Mouse (Mus musculus) ovary, postnatal 36 days (tissue): ENCODE data around the gene Focad.

Experiments
- DNase-seq: peaks from one replicate; pipeline ENCODE4 v3.0.0; 2022; ENCODE audit warnings: low spot score, mixed read lengths

Focad gene

GRCm38 (mm10) chr4:88211200-88211885, 116.9 kb downstream of the Focad start:
- DNase-seq, result no peak

- no peak for DNase-seq
Observed at GRCm38 (mm10) chr4:88213895-88214294, 119.5 kb downstream of the Focad start.

- no peak for DNase-seq
Observed at GRCm38 (mm10) chr4:88218286-88218685, 123.9 kb downstream of the Focad start.

GRCm38 (mm10) chr4:88218797-88219196, 124.4 kb downstream of the Focad start:
- DNase-seq, result no peak

GRCm38 (mm10) chr4:88231375-88231774, 136.9 kb downstream of the Focad start:
- DNase-seq, result no peak

GRCm38 (mm10) chr4:88235941-88236340, 141.5 kb downstream of the Focad start:
- no peak for DNase-seq

- DNase-seq, result no peak
Observed at GRCm38 (mm10) chr4:88236926-88237756, 142.7 kb downstream of the Focad start.

- DNase-seq, result no peak
Observed at GRCm38 (mm10) chr4:88238351-88238750, 143.9 kb downstream of the Focad start.

GRCm38 (mm10) chr4:88243834-88244233, 149.4 kb downstream of the Focad start:
- DNase-seq, result no peak

- no peak for DNase-seq
Observed at GRCm38 (mm10) chr4:88245494-88245893, 151.1 kb downstream of the Focad start.

GRCm38 (mm10) chr4:88261349-88261748, 166.9 kb downstream of the Focad start:
- no peak for DNase-seq

- DNase-seq, result no peak
Observed at GRCm38 (mm10) chr4:88264536-88264935, 170.1 kb downstream of the Focad start.

GRCm38 (mm10) chr4:88270408-88271067, 176.1 kb downstream of the Focad start:
- no peak for DNase-seq

- DNase-seq, result no peak
Observed at GRCm38 (mm10) chr4:88275571-88276041, 181.2 kb downstream of the Focad start.

GRCm38 (mm10) chr4:88276058-88276734, 181.8 kb downstream of the Focad start:
- no peak for DNase-seq

GRCm38 (mm10) chr4:88278524-88278923, 184.1 kb downstream of the Focad start:
- DNase-seq, result no peak

- no peak for DNase-seq
Observed at GRCm38 (mm10) chr4:88280536-88280935, 186.1 kb downstream of the Focad start.

- DNase-seq, result no peak
Observed at GRCm38 (mm10) chr4:88295537-88295936, 201.1 kb downstream of the Focad start.

- no peak for DNase-seq
Observed at GRCm38 (mm10) chr4:88299551-88299950, 205.1 kb downstream of the Focad start.

GRCm38 (mm10) chr4:88300832-88301621, 206.6 kb downstream of the Focad start:
- DNase-seq, result no peak

- DNase-seq, result no peak
Observed at GRCm38 (mm10) chr4:88302291-88302690, 207.9 kb downstream of the Focad start.
